Mouse (Mus musculus) kidney, postnatal 14 days (tissue): ENCODE results near the gene Rnf13.

ENCODE experiments used
- DNase-seq: peaks from one replicate; pipeline ENCODE4 v3.0.0; 2022; ENCODE audit warnings: mixed read lengths

Gene Rnf13

GRCm38 (mm10) chr3:57845786-57846661 lies 110.2 kb downstream of the Rnf13 start:
- peak; percentile 13 for DNase-seq

GRCm38 (mm10) chr3:57846662-57846911 lies 110.7 kb downstream of the Rnf13 start:
- no peak for DNase-seq

- DNase-seq: peak; percentile 80
Observed at GRCm38 (mm10) chr3:57846912-57847759, 111.3 kb downstream of the Rnf13 start.

GRCm38 (mm10) chr3:57847760-57848185 lies 111.9 kb downstream of the Rnf13 start, which contains the start of gene Pfn2:
Pfn2 (minus strand) TSS chr3:57848079.
- peak; percentile 85 for DNase-seq

GRCm38 (mm10) chr3:57882945-57883344 lies 147.1 kb downstream of the Rnf13 start:
- no peak for DNase-seq
